ENCODE assay signal across 10 mouse cellular contexts in genomic region chr17:46025927-46026668, GRCm38 (mm10). TPM values are rescaled to one million over a fixed set of nuclear protein-coding genes. Genes with fewer than 3 reads are reported as not detected.
DNase-seq lines count a peak whose midpoint lies in the region; ATAC-seq and TF ChIP-seq lines count a peak whose summit lies in the region.
"Had no signal": no experiment of that assay in that cellular context is flagged by ENCODE, and none has a peak within 500 bp of the region (broad histone marks: within the 10 kb centered on the region; RNA-seq: fewer than 3 reads in every experiment).

No protein-coding gene starts in this region.

- H3K4me1 ChIP-seq in midbrain, embryonic 10.5 days = peaks cover 54% of the 10 kb centered on the region
- peaks cover 28% of the 10 kb centered on the region for H3K4me1 ChIP-seq in midbrain, postnatal 0 days (ENCODE audit: insufficient read depth, low read length)
- H3K4me1 ChIP-seq in stomach, embryonic 14.5 days (ENCODE audit: control insufficient read depth, insufficient read depth, low read length) = peaks cover 36% of the 10 kb centered on the region
- H3K4me1 ChIP-seq in forebrain, embryonic 13.5 days = peaks cover 44% of the 10 kb centered on the region

- H3K27ac ChIP-seq in midbrain, embryonic 10.5 days (replicated peaks) = peak overlapping the region; percentile 34; the same call in 1 of the 2 replicates
- H3K27ac ChIP-seq in midbrain, postnatal 0 days (ENCODE audit: low read depth, low read length) = no peak overlapping the region
- H3K27ac ChIP-seq in stomach, embryonic 14.5 days (ENCODE audit: low read length) = no peak overlapping the region; the same call in 1 of the 2 replicates
- H3K27ac ChIP-seq in forebrain, embryonic 13.5 days = no peak overlapping the region

- peaks cover 63% of the 10 kb centered on the region for H3K36me3 ChIP-seq in midbrain, embryonic 10.5 days
- peaks cover 35% of the 10 kb centered on the region for H3K36me3 ChIP-seq in midbrain, postnatal 0 days (ENCODE audit: insufficient read depth, low read length)
- peaks cover 54% of the 10 kb centered on the region for H3K36me3 ChIP-seq in stomach, embryonic 14.5 days (ENCODE audit: control insufficient read depth, insufficient read depth, low read length)
- peaks cover 53% of the 10 kb centered on the region for H3K36me3 ChIP-seq in forebrain, embryonic 13.5 days (ENCODE audit: poor library complexity, severe bottlenecking)

- ATAC-seq in midbrain, postnatal 0 days (ENCODE audit: low FRiP score) = no peak
- no peak for ATAC-seq in stomach, embryonic 14.5 days (ENCODE audit: insufficient number of reproducible peaks, insufficient read depth, low FRiP score, low read depth)
- ATAC-seq in forebrain, embryonic 13.5 days = no peak
- ATAC-seq: midbrain, embryonic 13.5 days had no signal

- H3K9me3 ChIP-seq in midbrain, embryonic 10.5 days (replicated peaks) = no peaks in the 10 kb centered on the region
- H3K9me3 ChIP-seq in midbrain, postnatal 0 days (ENCODE audit: low read length) = no peaks in the 10 kb centered on the region
- no peaks in the 10 kb centered on the region for H3K9me3 ChIP-seq in stomach, embryonic 14.5 days (ENCODE audit: control insufficient read depth, low read depth, low read length)
- H3K9me3 ChIP-seq in forebrain, embryonic 13.5 days (replicated peaks) = no peaks in the 10 kb centered on the region
- H3K9me3 ChIP-seq: midbrain, embryonic 13.5 days had no signal

- H3K9ac ChIP-seq in midbrain, postnatal 0 days (replicated peaks; ENCODE audit: low read length, poor library complexity, severe bottlenecking) = no peak overlapping the region
- H3K9ac ChIP-seq in stomach, embryonic 14.5 days (replicated peaks; ENCODE audit: low read depth, low read length) = no peak overlapping the region
- H3K9ac ChIP-seq in forebrain, embryonic 13.5 days = no peak overlapping the region

- 91% methylated on average over 11 of the region's 11 CpGs for WGBS in midbrain, embryonic 10.5 days
- 89% methylated on average over 11 of the region's 11 CpGs for WGBS in midbrain, postnatal 0 days
- WGBS in stomach, embryonic 14.5 days = 69% methylated on average over 11 of the region's 11 CpGs
- 90% methylated on average over 11 of the region's 11 CpGs for WGBS in forebrain, embryonic 13.5 days

- no peak for TF ChIP-seq CTCF in midbrain, postnatal 0 days (IDR thresholded peaks at IDR 0.05)

- no peaks in the 10 kb centered on the region for H3K27me3 ChIP-seq in midbrain, embryonic 10.5 days (ENCODE audit: low read depth, poor library complexity, severe bottlenecking)
- H3K27me3 ChIP-seq in midbrain, postnatal 0 days (ENCODE audit: insufficient read depth, low read length) = no peaks in the 10 kb centered on the region
- no peaks in the 10 kb centered on the region for H3K27me3 ChIP-seq in stomach, embryonic 14.5 days (ENCODE audit: control insufficient read depth, insufficient read depth, low read length)
- no peaks in the 10 kb centered on the region for H3K27me3 ChIP-seq in forebrain, embryonic 13.5 days
- H3K27me3 ChIP-seq: midbrain, embryonic 13.5 days had no signal

- no peak overlapping the region for H3K4me2 ChIP-seq in midbrain, postnatal 0 days (ENCODE audit: low read depth, low read length, poor library complexity, severe bottlenecking)
- H3K4me2 ChIP-seq in stomach, embryonic 14.5 days (replicated peaks; ENCODE audit: low read depth, low read length) = peak overlapping the region; percentile 83; the same call in 1 of the 2 replicates
- H3K4me2 ChIP-seq in forebrain, embryonic 13.5 days = no peak overlapping the region

- no peak overlapping the region for H3K4me3 ChIP-seq in midbrain, embryonic 10.5 days
- H3K4me3 ChIP-seq in midbrain, postnatal 0 days (ENCODE audit: low read depth, low read length) = no peak overlapping the region
- no peak overlapping the region for H3K4me3 ChIP-seq in stomach, embryonic 14.5 days (ENCODE audit: low read depth, low read length)
- H3K4me3 ChIP-seq in forebrain, embryonic 13.5 days = no peak overlapping the region

- peak; percentile 34 to 55 for DNase-seq in heart, adult 18-20 months
- DNase-seq in heart, adult 8-10 months (ENCODE audit: low spot score) = no peak
- DNase-seq in midbrain, embryonic 10.5 days (ENCODE audit: low spot score) = no peak
- no peak for DNase-seq in midbrain, postnatal 0 days (ENCODE audit: low spot score)
- DNase-seq in heart, postnatal 4 days = peak; percentile 44
- no peak for DNase-seq in layer of hippocampus, adult 9-10 months (ENCODE audit: low spot score)
- DNase-seq: left cerebral cortex, postnatal 4 days had no signal

RNA-seq across cellular contexts. Expression of gene Vegfa, which starts 6.1 kb away (rescaled TPM):
- total RNA-seq in heart, adult 18-20 months (2021) = 100 to 1,000 TPM; 233 to 240 TPM
- total RNA-seq in heart, adult 8-10 months (2022) = 100 to 1,000 TPM; 195 to 267 (median 235) TPM
- polyA plus RNA-seq in midbrain, embryonic 10.5 days (2016; fragmentation: Nextera tagmentation; extraction: Ambion mirVana) = 2.1 and 2.3 TPM in 2 replicates
- total RNA-seq in midbrain, postnatal 0 days (2014; rRNA removed) = 78.6 and 105 TPM in 2 replicates
- polyA plus RNA-seq in midbrain, postnatal 0 days (2015; fragmentation: Nextera tagmentation; extraction: Ambion mirVana) = 2.3 and 3.0 TPM in 2 replicates
- 100 to 1,000 TPM; 192 to 209 TPM for total RNA-seq in heart, postnatal 4 days (2021)
- polyA plus RNA-seq in stomach, embryonic 14.5 days (2014; fragmentation: Nextera tagmentation; extraction: Ambion mirVana) = 6.8 and 8.1 TPM in 2 replicates
- polyA plus RNA-seq in forebrain, embryonic 13.5 days (2015; fragmentation: Nextera tagmentation; extraction: Ambion mirVana) = 2.7 and 3.7 TPM in 2 replicates

Comparison
In these comparisons a context has a peak if more than half of its experiments do, and no peak if none do; other contexts are left out.
1. DNase-seq: peak in heart, adult 18-20 months (2 of 2) and heart, postnatal 4 days (single experiment); none in heart, adult 8-10 months (single experiment), midbrain, embryonic 10.5 days (single experiment), midbrain, postnatal 0 days (single experiment) and layer of hippocampus, adult 9-10 months (single experiment).